Mouse (Mus musculus): ENCODE results near the gene Zfp775. TPM values are rescaled to one million over a fixed set of nuclear protein-coding genes. Genes with fewer than 3 reads are reported as not detected.
"Not testable (repeated sequence)": the region's sequence is repeated elsewhere in the genome, so short reads cannot be mapped to it uniquely, and the experiment has no call there.

Zfp775 gene
- polyA plus RNA-seq, 1 experiment, result 1.8 TPM

- no peaks in the 10 kb centered on the region for H3K79me3 ChIP-seq (ENCODE audit: low read depth)
- H3K4me3 ChIP-seq (ENCODE audit: insufficient read depth, poor library complexity, severe bottlenecking), result no peak overlapping the region
- no peaks in the 10 kb centered on the region for H3K36me3 ChIP-seq (ENCODE audit: control insufficient read depth, insufficient read depth)
- TF ChIP-seq FOSL1 (IDR thresholded peaks at IDR 0.05; ENCODE audit: insufficient read depth, low read length, poor library complexity, severe bottlenecking), result no peak
- no peak for TF ChIP-seq MYOG (IDR thresholded peaks at IDR 0.05; ENCODE audit: control insufficient read depth, extremely low read depth, insufficient read length)
- no peak for TF ChIP-seq CEBPB (IDR thresholded peaks at IDR 0.05; ENCODE audit: low read depth)
- no peak for TF ChIP-seq MYOD1 (IDR thresholded peaks at IDR 0.05; ENCODE audit: control insufficient read depth, insufficient read length, low read depth)
- no peak for TF ChIP-seq USF1 (IDR thresholded peaks at IDR 0.05; ENCODE audit: low read depth)
- no peak for TF ChIP-seq MAX (IDR thresholded peaks at IDR 0.05)
- TF ChIP-seq CTCF (IDR thresholded peaks at IDR 0.05; ENCODE audit: control insufficient read depth, insufficient read depth, insufficient read length), result no peak
- H3K27me3 ChIP-seq (ENCODE audit: control insufficient read depth, insufficient read depth, insufficient read length), result no peaks in the 10 kb centered on the region
- no peaks in the 10 kb centered on the region for H3K79me2 ChIP-seq (ENCODE audit: control insufficient read depth, insufficient read depth)
- no peak overlapping the region for H3ac ChIP-seq (ENCODE audit: control insufficient read depth, insufficient read length, low read depth)
Measured at GRCm38 (mm10) chr6:48614756-48615155, 12.9 kb downstream of the Zfp775 start.

DNA sequence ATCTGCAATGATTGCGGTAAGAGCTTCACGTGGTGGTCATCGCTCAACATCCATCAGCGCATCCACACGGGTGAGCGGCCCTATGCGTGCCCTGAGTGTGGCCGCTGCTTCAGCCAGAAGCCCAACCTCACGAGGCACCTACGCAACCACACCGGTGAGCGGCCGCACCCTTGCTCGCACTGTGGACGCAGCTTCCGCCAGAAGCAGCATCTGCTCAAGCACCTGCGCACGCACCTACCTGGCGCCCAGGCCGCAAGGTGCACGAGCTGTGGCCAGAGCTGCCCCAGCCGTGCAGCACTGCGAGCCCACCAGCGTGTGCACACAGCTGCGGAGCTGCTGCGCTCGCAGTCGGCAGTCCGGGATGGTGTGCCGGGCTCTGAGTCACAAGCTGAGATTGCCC lies 18.2 kb downstream of the Zfp775 start:
- Histone ChIP-seq H3K27me3 (ENCODE audit: control insufficient read depth, insufficient read depth, insufficient read length) (no peaks in the 10 kb centered on the region), H3K79me3 (ENCODE audit: low read depth) (no peaks in the 10 kb centered on the region), H3K4me3 (ENCODE audit: insufficient read depth, poor library complexity, severe bottlenecking) (no peak overlapping the region), H3K79me2 (ENCODE audit: control insufficient read depth, insufficient read depth) (no peaks in the 10 kb centered on the region), H3ac (ENCODE audit: control insufficient read depth, insufficient read length, low read depth) (no peak overlapping the region), H3K36me3 (ENCODE audit: control insufficient read depth, insufficient read depth) (no peaks in the 10 kb centered on the region)
- no peak for TF ChIP-seq CTCF (IDR thresholded peaks at IDR 0.05; ENCODE audit: control insufficient read depth, insufficient read depth, insufficient read length)
- TF ChIP-seq CEBPB (IDR thresholded peaks at IDR 0.05; ENCODE audit: low read depth), result no peak
- TF ChIP-seq MYOD1 (IDR thresholded peaks at IDR 0.05; ENCODE audit: control insufficient read depth, insufficient read length, low read depth), result no peak
- TF ChIP-seq FOSL1 (IDR thresholded peaks at IDR 0.05; ENCODE audit: insufficient read depth, low read length, poor library complexity, severe bottlenecking), result no peak
- TF ChIP-seq MAX (IDR thresholded peaks at IDR 0.05), result no peak
- no peak for TF ChIP-seq MYOG (IDR thresholded peaks at IDR 0.05; ENCODE audit: control insufficient read depth, extremely low read depth, insufficient read length)
- TF ChIP-seq USF1 (IDR thresholded peaks at IDR 0.05; ENCODE audit: low read depth), result no peak

GRCm38 (mm10) chr6:48622186-48622843 lies 20.5 kb downstream of the Zfp775 start:
- H3K36me3 ChIP-seq (ENCODE audit: control insufficient read depth, insufficient read depth); H3K4me3 ChIP-seq (ENCODE audit: insufficient read depth, poor library complexity, severe bottlenecking); H3K79me3 ChIP-seq (ENCODE audit: low read depth); H3ac ChIP-seq (ENCODE audit: control insufficient read depth, insufficient read length, low read depth); H3K79me2 ChIP-seq (ENCODE audit: control insufficient read depth, insufficient read depth): not testable (repeated sequence)
- peaks cover 14% of the 10 kb centered on the region for H3K27me3 ChIP-seq (ENCODE audit: control insufficient read depth, insufficient read depth, insufficient read length)

DNA sequence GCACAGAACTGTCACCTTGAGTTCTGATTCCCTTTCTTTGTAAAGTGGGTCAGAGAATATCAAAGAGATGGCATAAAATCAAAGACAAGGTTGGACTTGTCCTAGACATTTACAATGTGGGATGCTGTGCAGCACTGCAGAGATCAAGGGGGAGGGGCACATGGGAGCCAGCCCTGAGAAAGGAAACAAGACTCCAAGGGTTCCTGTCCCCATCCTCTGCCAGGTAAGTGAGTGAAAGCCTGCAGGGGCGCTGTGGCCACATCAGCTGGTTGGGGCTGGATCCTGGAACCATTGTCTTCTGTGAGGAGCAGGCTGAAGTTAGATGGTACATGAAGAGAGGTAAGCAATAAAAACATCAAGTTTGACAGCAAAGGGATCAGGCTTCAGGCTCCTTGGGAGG lies 21.6 kb downstream of the Zfp775 start:
- H3K79me2 ChIP-seq (ENCODE audit: control insufficient read depth, insufficient read depth), result no peaks in the 10 kb centered on the region
- H3ac ChIP-seq (ENCODE audit: control insufficient read depth, insufficient read length, low read depth), result no peak overlapping the region
- H3K27me3 ChIP-seq (ENCODE audit: control insufficient read depth, insufficient read depth, insufficient read length), result peaks cover 14% of the 10 kb centered on the region
- no peaks in the 10 kb centered on the region for H3K79me3 ChIP-seq (ENCODE audit: low read depth)
- no peaks in the 10 kb centered on the region for H3K36me3 ChIP-seq (ENCODE audit: control insufficient read depth, insufficient read depth)
- TF ChIP-seq MYOD1 (IDR thresholded peaks at IDR 0.05; ENCODE audit: control insufficient read depth, insufficient read length, low read depth) (no peak), MYOG (IDR thresholded peaks at IDR 0.05; ENCODE audit: control insufficient read depth, extremely low read depth, insufficient read length) (no peak), CEBPB (IDR thresholded peaks at IDR 0.05; ENCODE audit: low read depth) (no peak), FOSL1 (IDR thresholded peaks at IDR 0.05; ENCODE audit: insufficient read depth, low read length, poor library complexity, severe bottlenecking) (no peak), USF1 (IDR thresholded peaks at IDR 0.05; ENCODE audit: low read depth) (no peak), MAX (IDR thresholded peaks at IDR 0.05) (no peak), CTCF (IDR thresholded peaks at IDR 0.05; ENCODE audit: control insufficient read depth, insufficient read depth, insufficient read length) (no peak)
- H3K4me3 ChIP-seq (ENCODE audit: insufficient read depth, poor library complexity, severe bottlenecking), result no peak overlapping the region

DNA sequence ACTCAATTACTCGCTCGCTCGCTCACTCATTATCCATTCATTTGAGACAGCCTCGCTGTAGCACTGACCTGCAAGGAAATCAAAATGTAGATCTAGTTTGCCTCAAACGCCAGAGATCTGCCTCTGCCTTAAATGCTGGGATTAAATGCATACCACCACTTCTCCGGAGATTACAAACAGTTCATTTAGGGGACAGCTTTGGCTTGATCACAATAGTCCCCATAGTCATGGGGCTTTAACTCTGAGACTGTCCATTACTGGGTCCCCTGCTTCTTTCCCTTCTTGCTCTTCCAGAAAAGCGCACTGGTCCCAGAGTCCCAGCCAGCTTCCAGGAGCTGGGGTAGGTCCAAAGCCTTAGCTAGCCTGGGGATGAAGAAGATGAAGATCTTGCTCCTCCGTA lies 24.6 kb downstream of the Zfp775 start, which contains the start of gene AI854703:
AI854703 (plus strand) TSS at position 301 of the 400 bp plus-strand sequence.
- Histone ChIP-seq H3K27me3 (ENCODE audit: control insufficient read depth, insufficient read depth, insufficient read length) (peaks cover 21% of the 10 kb centered on the region), H3K79me2 (ENCODE audit: control insufficient read depth, insufficient read depth) (no peaks in the 10 kb centered on the region), H3K79me3 (ENCODE audit: low read depth) (no peaks in the 10 kb centered on the region), H3K4me3 (ENCODE audit: insufficient read depth, poor library complexity, severe bottlenecking) (no peak within 1 kb of the TSS), H3ac (ENCODE audit: control insufficient read depth, insufficient read length, low read depth) (no peak within 1 kb of the TSS), H3K36me3 (ENCODE audit: control insufficient read depth, insufficient read depth) (no peaks in the 10 kb centered on the region)
- no peak for TF ChIP-seq FOSL1 (IDR thresholded peaks at IDR 0.05; ENCODE audit: insufficient read depth, low read length, poor library complexity, severe bottlenecking)
- TF ChIP-seq CTCF (IDR thresholded peaks at IDR 0.05; ENCODE audit: control insufficient read depth, insufficient read depth, insufficient read length), result no peak
- no peak for TF ChIP-seq MAX (IDR thresholded peaks at IDR 0.05)
- no peak for TF ChIP-seq MYOG (IDR thresholded peaks at IDR 0.05; ENCODE audit: control insufficient read depth, extremely low read depth, insufficient read length)
- TF ChIP-seq USF1 (IDR thresholded peaks at IDR 0.05; ENCODE audit: low read depth), result no peak
- no peak for TF ChIP-seq MYOD1 (IDR thresholded peaks at IDR 0.05; ENCODE audit: control insufficient read depth, insufficient read length, low read depth)
- no peak for TF ChIP-seq CEBPB (IDR thresholded peaks at IDR 0.05; ENCODE audit: low read depth)

- H3ac ChIP-seq (ENCODE audit: control insufficient read depth, insufficient read length, low read depth), result no peak overlapping the region
- H3K79me3 ChIP-seq (ENCODE audit: low read depth), result no peaks in the 10 kb centered on the region
- no peaks in the 10 kb centered on the region for H3K36me3 ChIP-seq (ENCODE audit: control insufficient read depth, insufficient read depth)
- H3K79me2 ChIP-seq (ENCODE audit: control insufficient read depth, insufficient read depth), result no peaks in the 10 kb centered on the region
- H3K4me3 ChIP-seq (ENCODE audit: insufficient read depth, poor library complexity, severe bottlenecking), result no peak overlapping the region
- TF ChIP-seq CEBPB (IDR thresholded peaks at IDR 0.05; ENCODE audit: low read depth), result no peak
- TF ChIP-seq USF1 (IDR thresholded peaks at IDR 0.05; ENCODE audit: low read depth), result no peak
- no peak for TF ChIP-seq MYOD1 (IDR thresholded peaks at IDR 0.05; ENCODE audit: control insufficient read depth, insufficient read length, low read depth)
- no peak for TF ChIP-seq MYOG (IDR thresholded peaks at IDR 0.05; ENCODE audit: control insufficient read depth, extremely low read depth, insufficient read length)
- TF ChIP-seq FOSL1 (IDR thresholded peaks at IDR 0.05; ENCODE audit: insufficient read depth, low read length, poor library complexity, severe bottlenecking), result no peak
- TF ChIP-seq MAX (IDR thresholded peaks at IDR 0.05), result no peak
- no peak for TF ChIP-seq CTCF (IDR thresholded peaks at IDR 0.05; ENCODE audit: control insufficient read depth, insufficient read depth, insufficient read length)
- H3K27me3 ChIP-seq (ENCODE audit: control insufficient read depth, insufficient read depth, insufficient read length), result peaks cover 24% of the 10 kb centered on the region
Measured at GRCm38 (mm10) chr6:48626984-48627383, 25.1 kb downstream of the Zfp775 start.

All from C2C12 (cell line).